In genomic region chr7:28973025-28973424, GRCm38 (mm10) we compare ENCODE assay signal across 8 mouse cellular contexts. TPM values are rescaled to one million over a fixed set of nuclear protein-coding genes. Genes with fewer than 3 reads are reported as not detected.
DNase-seq lines count a peak whose midpoint lies in the region; ATAC-seq and TF ChIP-seq lines count a peak whose summit lies in the region.
"Had no signal": no experiment of that assay in that cellular context is flagged by ENCODE, and none has a peak within 500 bp of the region (broad histone marks: within the 10 kb centered on the region; RNA-seq: fewer than 3 reads in every experiment).

No protein-coding gene starts in this region.

- intact Hi-C loops in gastrocnemius, postnatal 14 days (cut with DNase I; ENCODE audit: low total_unique reads): no loop called here

- H3K4me1 ChIP-seq in hindbrain, embryonic 11.5 days (replicated peaks; ENCODE audit: control insufficient read depth, insufficient read depth, low read length): no peaks in the 10 kb centered on the region
- H3K4me1 ChIP-seq in hindbrain, embryonic 16.5 days (ENCODE audit: control insufficient read depth, insufficient read depth, low read depth, low read length): no peaks in the 10 kb centered on the region
- H3K4me1 ChIP-seq in lung, postnatal 0 days (ENCODE audit: insufficient read depth, low read depth, low read length): peaks cover 9% of the 10 kb centered on the region; the same call in 1 of the 2 replicates
- 0 out of 2 replicates have a peak, but pooled peaks cover 3% of the 10 kb centered on the region for H3K4me1 ChIP-seq in stomach, postnatal 0 days (replicated peaks; ENCODE audit: control insufficient read depth, insufficient read depth)
- H3K4me1 ChIP-seq: hindbrain, embryonic 12.5 days had no signal

- peak; percentile 62 for TF ChIP-seq CTCF in lung, postnatal 0 days (IDR thresholded peaks at IDR 0.05)
- peak; percentile 18; the same call in 1 of the 2 replicates for TF ChIP-seq CTCF in brain, embryonic 14.5 days (IDR thresholded peaks at IDR 0.05; ENCODE audit: borderline replicate concordance, extremely low read depth, insufficient read depth, insufficient read length)
- TF ChIP-seq CTCF in stomach, postnatal 0 days (IDR thresholded peaks at IDR 0.05; ENCODE audit: low read depth): peak; percentile 58

- no peak for TF ChIP-seq POLR2A in brain, embryonic 14.5 days (IDR thresholded peaks at IDR 0.05; ENCODE audit: borderline replicate concordance, extremely low read depth, insufficient read depth, insufficient read length, poor library complexity, severe bottlenecking)

- WGBS in hindbrain, embryonic 11.5 days: 85% methylated on average over 8 of the region's 8 CpGs
- WGBS in hindbrain, embryonic 16.5 days: 82% methylated on average over 8 of the region's 8 CpGs
- WGBS in lung, postnatal 0 days: 82% methylated on average over 8 of the region's 8 CpGs
- WGBS in stomach, postnatal 0 days: 81% methylated on average over 8 of the region's 8 CpGs

- H3K4me3 ChIP-seq in hindbrain, embryonic 11.5 days (ENCODE audit: low read depth, low read length): no peak overlapping the region
- no peak overlapping the region for H3K4me3 ChIP-seq in hindbrain, embryonic 16.5 days (ENCODE audit: low read length)
- H3K4me3 ChIP-seq in lung, postnatal 0 days (ENCODE audit: low read depth, low read length): no peak overlapping the region
- H3K4me3 ChIP-seq in stomach, postnatal 0 days (ENCODE audit: low read depth, low read length): no peak overlapping the region
- H3K4me3 ChIP-seq: hindbrain, embryonic 12.5 days had no signal

- H3K9ac ChIP-seq in hindbrain, embryonic 11.5 days (ENCODE audit: low read depth, low read length): no peak overlapping the region
- no peak overlapping the region for H3K9ac ChIP-seq in hindbrain, embryonic 16.5 days (ENCODE audit: low read depth, low read length)
- no peak overlapping the region for H3K9ac ChIP-seq in lung, postnatal 0 days (replicated peaks; ENCODE audit: low read depth)
- H3K9ac ChIP-seq in stomach, postnatal 0 days (ENCODE audit: low read length): no peak overlapping the region
- H3K9ac ChIP-seq: hindbrain, embryonic 12.5 days had no signal

- no peak overlapping the region for H3K27ac ChIP-seq in hindbrain, embryonic 11.5 days (ENCODE audit: low read depth, low read length)
- H3K27ac ChIP-seq in hindbrain, embryonic 16.5 days (ENCODE audit: low read depth, low read length): no peak overlapping the region
- no peak overlapping the region for H3K27ac ChIP-seq in lung, postnatal 0 days (ENCODE audit: low read length)
- no peak overlapping the region for H3K27ac ChIP-seq in stomach, postnatal 0 days (replicated peaks)
- H3K27ac ChIP-seq: hindbrain, embryonic 12.5 days had no signal

- no peak overlapping the region for H3K4me2 ChIP-seq in hindbrain, embryonic 11.5 days (replicated peaks; ENCODE audit: low read depth, low read length)
- H3K4me2 ChIP-seq in hindbrain, embryonic 16.5 days (ENCODE audit: low read length): no peak overlapping the region
- no peak overlapping the region for H3K4me2 ChIP-seq in lung, postnatal 0 days (replicated peaks; ENCODE audit: low read depth, low read length)
- no peak overlapping the region for H3K4me2 ChIP-seq in stomach, postnatal 0 days (replicated peaks; ENCODE audit: low read depth)
- H3K4me2 ChIP-seq: hindbrain, embryonic 12.5 days had no signal

- peak; percentile 24; the same call in 1 of the 2 replicates for TF ChIP-seq EP300 in lung, postnatal 0 days (IDR thresholded peaks at IDR 0.05)
- TF ChIP-seq EP300 in stomach, postnatal 0 days (optimal IDR thresholded peaks at IDR 0.05): no peak

- peaks cover 22% of the 10 kb centered on the region for H3K36me3 ChIP-seq in hindbrain, embryonic 11.5 days (ENCODE audit: control insufficient read depth, insufficient read depth, low read length)
- peaks cover 34% of the 10 kb centered on the region for H3K36me3 ChIP-seq in hindbrain, embryonic 16.5 days (ENCODE audit: control insufficient read depth, insufficient read depth, low read length)
- H3K36me3 ChIP-seq in lung, postnatal 0 days (ENCODE audit: insufficient read depth, low read length): peaks cover 24% of the 10 kb centered on the region
- H3K36me3 ChIP-seq in stomach, postnatal 0 days (ENCODE audit: control insufficient read depth, insufficient read depth, low read length): peaks cover 21% of the 10 kb centered on the region

- no peaks in the 10 kb centered on the region for H3K27me3 ChIP-seq in hindbrain, embryonic 11.5 days (ENCODE audit: control insufficient read depth, insufficient read depth, low read length)
- H3K27me3 ChIP-seq in hindbrain, embryonic 16.5 days (replicated peaks; ENCODE audit: control insufficient read depth, insufficient read depth, low read length): no peaks in the 10 kb centered on the region
- no peaks in the 10 kb centered on the region for H3K27me3 ChIP-seq in lung, postnatal 0 days (replicated peaks; ENCODE audit: insufficient read depth, low read length)
- no peaks in the 10 kb centered on the region for H3K27me3 ChIP-seq in stomach, postnatal 0 days (ENCODE audit: control insufficient read depth, insufficient read depth, low read length)
- H3K27me3 ChIP-seq: hindbrain, embryonic 12.5 days had no signal

- DNase-seq in hindbrain, embryonic 11.5 days (ENCODE audit: low spot score): peak; percentile 27
- DNase-seq in lung, postnatal 0 days (ENCODE audit: low spot score): no peak
- no peak for DNase-seq in lung, postnatal 25 days (ENCODE audit: low spot score)
- DNase-seq in brain, embryonic 14.5 days (ENCODE audit: low read depth): no peak
- no peak for DNase-seq in stomach, postnatal 0 days (ENCODE audit: low spot score)
- no peak for DNase-seq in gastrocnemius, postnatal 14 days

- ATAC-seq in hindbrain, embryonic 11.5 days (ENCODE audit: low FRiP score): no peak
- ATAC-seq in hindbrain, embryonic 16.5 days: no peak
- ATAC-seq in lung, postnatal 0 days: no peak
- ATAC-seq in stomach, postnatal 0 days (ENCODE audit: low FRiP score, low TSS enrichment): no peak

- H3K9me3 ChIP-seq in hindbrain, embryonic 11.5 days (ENCODE audit: control insufficient read depth, low read length): no peaks in the 10 kb centered on the region
- H3K9me3 ChIP-seq in hindbrain, embryonic 16.5 days (ENCODE audit: control insufficient read depth, low read length): no peaks in the 10 kb centered on the region
- H3K9me3 ChIP-seq in lung, postnatal 0 days (ENCODE audit: low read length): no peaks in the 10 kb centered on the region
- H3K9me3 ChIP-seq in stomach, postnatal 0 days (ENCODE audit: control insufficient read depth, low read length): no peaks in the 10 kb centered on the region
- H3K9me3 ChIP-seq: hindbrain, embryonic 12.5 days had no signal

RNA-seq across cellular contexts. Expression of gene Eif3k, which starts 8.6 kb away (rescaled TPM):
- polyA plus RNA-seq in hindbrain, embryonic 11.5 days (2014; fragmentation: Nextera tagmentation; extraction: Ambion mirVana): 389 and 409 TPM in 2 replicates
- 282 and 295 TPM in 2 replicates for polyA plus RNA-seq in hindbrain, embryonic 16.5 days (2015; fragmentation: Nextera tagmentation; extraction: Ambion mirVana)
- polyA plus RNA-seq in lung, postnatal 0 days (2015; fragmentation: Nextera tagmentation; extraction: Ambion mirVana): 287 and 294 TPM in 2 replicates
- 411 and 463 TPM in 2 replicates for polyA plus RNA-seq in brain, embryonic 14.5 days (2012; rRNA removed)
- polyA plus RNA-seq in stomach, postnatal 0 days (2015; fragmentation: Nextera tagmentation; extraction: Ambion mirVana): 294 and 295 TPM in 2 replicates
- total RNA-seq in gastrocnemius, postnatal 14 days (2021): 100 to 1,000 TPM; 142 to 147 TPM

RNA-seq across cellular contexts. Expression of gene Map4k1, which starts 8.8 kb away (rescaled TPM):
- 4.3 and 5.0 TPM in 2 replicates for polyA plus RNA-seq in hindbrain, embryonic 11.5 days (2014; fragmentation: Nextera tagmentation; extraction: Ambion mirVana)
- 10.7 and 13.8 TPM in 2 replicates for polyA plus RNA-seq in hindbrain, embryonic 16.5 days (2015; fragmentation: Nextera tagmentation; extraction: Ambion mirVana)
- 2.0 and 3.5 TPM in 2 replicates for polyA plus RNA-seq in lung, postnatal 0 days (2015; fragmentation: Nextera tagmentation; extraction: Ambion mirVana)
- polyA plus RNA-seq in brain, embryonic 14.5 days (2012; rRNA removed): 7.8 and 8.2 TPM in 2 replicates
- 3.0 and 3.6 TPM in 2 replicates for polyA plus RNA-seq in stomach, postnatal 0 days (2015; fragmentation: Nextera tagmentation; extraction: Ambion mirVana)
- total RNA-seq in gastrocnemius, postnatal 14 days (2021): 1 to 10 TPM in 1 of 2 experiments, under 1 TPM in 1; 0.71 to 1.2 TPM

RNA-seq across cellular contexts. Expression of gene Actn4, which starts 10.9 kb away (rescaled TPM):
- 134 and 157 TPM in 2 replicates for polyA plus RNA-seq in hindbrain, embryonic 11.5 days (2014; fragmentation: Nextera tagmentation; extraction: Ambion mirVana)
- 146 and 172 TPM in 2 replicates for polyA plus RNA-seq in hindbrain, embryonic 16.5 days (2015; fragmentation: Nextera tagmentation; extraction: Ambion mirVana)
- polyA plus RNA-seq in lung, postnatal 0 days (2015; fragmentation: Nextera tagmentation; extraction: Ambion mirVana): 202 and 218 TPM in 2 replicates
- polyA plus RNA-seq in brain, embryonic 14.5 days (2012; rRNA removed): 134 and 173 TPM in 2 replicates
- polyA plus RNA-seq in stomach, postnatal 0 days (2015; fragmentation: Nextera tagmentation; extraction: Ambion mirVana): 216 and 227 TPM in 2 replicates
- total RNA-seq in gastrocnemius, postnatal 14 days (2021): 10 to 100 TPM; 68.1 to 85.9 TPM
